Mouse (Mus musculus): Measurements from ENCODE around the gene Ccpg1os.

DNA sequence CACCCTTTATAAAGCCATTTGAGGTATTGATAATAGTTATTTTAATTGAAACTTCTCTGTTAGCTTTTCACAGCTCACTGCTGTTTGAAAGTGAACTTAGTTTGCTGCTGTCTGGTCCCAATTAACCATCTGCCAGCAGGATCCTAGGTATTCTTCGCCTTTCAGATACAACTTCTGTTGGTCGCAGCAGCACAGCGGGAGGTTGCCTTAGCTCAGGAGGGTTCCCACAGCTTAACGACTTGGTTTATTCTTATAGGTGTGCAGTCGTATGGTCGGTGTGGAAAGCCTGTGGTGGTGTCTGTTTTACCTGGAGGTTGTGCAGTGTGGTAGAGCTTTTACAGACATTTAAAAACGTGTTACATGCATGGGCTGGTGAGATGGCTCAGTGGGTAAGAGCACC is 11.6 kb upstream of the Ccpg1os start:
- TF ChIP-seq CTCF (IDR thresholded peaks at IDR 0.05; ENCODE audit: extremely low read depth, insufficient read depth, low read length) (no peak), POLR2A (IDR thresholded peaks at IDR 0.05; ENCODE audit: extremely low read depth, insufficient read depth, low read length) (no peak)

Measured in cortical plate, adult 2 months (tissue).